Mouse (Mus musculus) limb, embryonic 12.5 days (tissue): Measurements from ENCODE around the gene Pcdh15. TPM values are rescaled to one million over a fixed set of nuclear protein-coding genes. Genes with fewer than 3 reads are reported as not detected.

Source experiments
- ATAC-seq: fragments of 200-750 bp; cut with Nextera tagmentation; 2 replicates; pipeline ENCODE4 v1.8.0; 2017; ENCODE audit warnings: low read depth, moderate TSS enrichment; ENCODE audit not compliant: insufficient number of reproducible peaks, insufficient read depth, low FRiP score, low TSS enrichment
- H3K27ac ChIP-seq: fragments of 300-500 bp; sonication (generic); 2 replicates; pipeline ENCODE4 v1.5.1; 2016; ENCODE audit warnings: mild to moderate bottlenecking, moderate library complexity
- H3K27me3 ChIP-seq: fragments of 300-500 bp; sonication (generic); 2 replicates; pipeline ENCODE4 v1.6.1; 2016; ENCODE audit warnings: mild to moderate bottlenecking, moderate library complexity
- H3K36me3 ChIP-seq: fragments of 300-500 bp; sonication (generic); 2 replicates; pipeline ENCODE4 v1.6.1; 2016; ENCODE audit warnings: mild to moderate bottlenecking, moderate library complexity
- H3K4me1 ChIP-seq: fragments of 300-500 bp; sonication (generic); replicated peaks from 2 replicates; pipeline ENCODE4 v1.6.1; 2016
- H3K4me2 ChIP-seq: fragments of 300-500 bp; sonication (generic); 2 replicates; pipeline ENCODE4 v1.6.1; 2016; ENCODE audit warnings: mild to moderate bottlenecking, moderate library complexity
- H3K4me3 ChIP-seq: fragments of 300-500 bp; sonication (generic); replicated peaks from 2 replicates; pipeline ENCODE4 v1.5.1; 2016; ENCODE audit warnings: mild to moderate bottlenecking
- H3K9ac ChIP-seq: fragments of 300-500 bp; sonication (generic); replicated peaks from 2 replicates; pipeline ENCODE4 v1.6.1; 2016; ENCODE audit warnings: mild to moderate bottlenecking, moderate library complexity
- H3K9me3 ChIP-seq: fragments of 300-500 bp; sonication (generic); 2 replicates; pipeline ENCODE4 v1.6.1; 2016; ENCODE audit warnings: mild to moderate bottlenecking, moderate library complexity
- WGBS: fragments of 180-500 bp; shearing (Covaris S2); methylation state at CpG from one replicate; pipeline ENCODE4 v1.1.7; 2016; 5-methylcytosine and 5-hydroxymethylcytosine counted together
- polyA plus RNA-seq: library from polyadenylated mRNA; unstranded; fragments of >200 nt; fragmentation: Nextera tagmentation; extraction: Ambion mirVana; gene quantifications from 2 replicates; pipeline ENCODE4 v1.2.1, GENCODE M21; 2016

The Pcdh15 gene
- polyA plus RNA-seq, 1 experiment from 2014 or later: 2.6 TPM

- Histone ChIP-seq H3K27ac (no peak overlapping the region), H3K36me3 (no peaks in the 10 kb centered on the region), H3K4me1 (peaks cover 3% of the 10 kb centered on the region; the same call in 1 of the 2 replicates), H3K4me3 (no peak overlapping the region), H3K27me3 (peaks cover 5% of the 10 kb centered on the region), H3K9ac (no peak overlapping the region), H3K9me3 (no peaks in the 10 kb centered on the region), H3K4me2 (peak overlapping the region; percentile 24; the same call in 1 of the 2 replicates)
- ATAC-seq: no peak
- 41% methylated on average over 22 of the region's 22 CpGs for WGBS
Observed at GRCm38 (mm10) chr10:73821657-73822583, 722.8 kb downstream of the Pcdh15 start.

- no peak for ATAC-seq
- WGBS: 67% methylated on average over 4 of the region's 4 CpGs
- Histone ChIP-seq H3K27me3 (peaks cover 5% of the 10 kb centered on the region), H3K4me2 (no peak overlapping the region), H3K36me3 (no peaks in the 10 kb centered on the region), H3K9me3 (no peaks in the 10 kb centered on the region), H3K27ac (no peak overlapping the region), H3K4me1 (peaks cover 3% of the 10 kb centered on the region; the same call in 1 of the 2 replicates), H3K9ac (no peak overlapping the region), H3K4me3 (no peak overlapping the region)
Observed at GRCm38 (mm10) chr10:73823214-73823613, 724.1 kb downstream of the Pcdh15 start.

- no peaks in the 10 kb centered on the region for H3K36me3 ChIP-seq
- WGBS: 77% methylated on average over 8 of the region's 8 CpGs
- H3K4me2 ChIP-seq: no peak overlapping the region
- no peak overlapping the region for H3K4me3 ChIP-seq
- no peak overlapping the region for H3K9ac ChIP-seq
- peaks cover 3% of the 10 kb centered on the region; the same call in 1 of the 2 replicates for H3K4me1 ChIP-seq
- peaks cover 5% of the 10 kb centered on the region for H3K27me3 ChIP-seq
- no peak overlapping the region for H3K27ac ChIP-seq
- H3K9me3 ChIP-seq: no peaks in the 10 kb centered on the region
- ATAC-seq: no peak
Observed at GRCm38 (mm10) chr10:73826354-73826753, 727.2 kb downstream of the Pcdh15 start.

- H3K9ac ChIP-seq: no peak overlapping the region
- ATAC-seq: no peak
- H3K4me3 ChIP-seq: no peak overlapping the region
- 70% methylated on average over 2 of the region's 2 CpGs for WGBS
- H3K36me3 ChIP-seq: no peaks in the 10 kb centered on the region
- H3K9me3 ChIP-seq: no peaks in the 10 kb centered on the region
- no peaks in the 10 kb centered on the region for H3K4me1 ChIP-seq
- no peak overlapping the region for H3K27ac ChIP-seq
- no peaks in the 10 kb centered on the region for H3K27me3 ChIP-seq
- no peak overlapping the region for H3K4me2 ChIP-seq
Observed at GRCm38 (mm10) chr10:73828781-73829180, 729.6 kb downstream of the Pcdh15 start.

- Histone ChIP-seq H3K4me3 (no peak overlapping the region), H3K4me1 (no peaks in the 10 kb centered on the region), H3K27me3 (no peaks in the 10 kb centered on the region), H3K9me3 (no peaks in the 10 kb centered on the region), H3K27ac (no peak overlapping the region), H3K4me2 (no peak overlapping the region), H3K36me3 (no peaks in the 10 kb centered on the region), H3K9ac (no peak overlapping the region)
- ATAC-seq: no peak
- WGBS: 89% methylated on average over 3 of the region's 3 CpGs
Observed at GRCm38 (mm10) chr10:73844998-73845397, 745.9 kb downstream of the Pcdh15 start.

GRCm38 (mm10) chr10:73862181-73862580 lies 763.0 kb downstream of the Pcdh15 start:
- H3K27ac ChIP-seq: no peak overlapping the region
- H3K27me3 ChIP-seq: no peaks in the 10 kb centered on the region
- no peak overlapping the region for H3K4me3 ChIP-seq
- H3K36me3 ChIP-seq: no peaks in the 10 kb centered on the region
- no peak overlapping the region for H3K4me2 ChIP-seq
- 76% methylated on average over 4 of the region's 4 CpGs for WGBS
- no peaks in the 10 kb centered on the region for H3K4me1 ChIP-seq
- ATAC-seq: no peak
- H3K9me3 ChIP-seq: no peaks in the 10 kb centered on the region
- H3K9ac ChIP-seq: no peak overlapping the region

- WGBS: 74% methylated on average over 5 of the region's 5 CpGs
- H3K9ac ChIP-seq: no peak overlapping the region
- H3K36me3 ChIP-seq: no peaks in the 10 kb centered on the region
- H3K4me3 ChIP-seq: no peak overlapping the region
- no peak for ATAC-seq
- no peak overlapping the region for H3K4me2 ChIP-seq
- no peak overlapping the region for H3K27ac ChIP-seq
- H3K4me1 ChIP-seq: no peaks in the 10 kb centered on the region
- no peaks in the 10 kb centered on the region for H3K27me3 ChIP-seq
- no peaks in the 10 kb centered on the region for H3K9me3 ChIP-seq
Observed at GRCm38 (mm10) chr10:73878055-73878728, 779.0 kb downstream of the Pcdh15 start.

- no peak for ATAC-seq
- Histone ChIP-seq H3K27ac (no peak overlapping the region), H3K4me1 (no peaks in the 10 kb centered on the region), H3K27me3 (no peaks in the 10 kb centered on the region), H3K4me3 (no peak overlapping the region), H3K4me2 (no peak overlapping the region), H3K36me3 (no peaks in the 10 kb centered on the region), H3K9ac (no peak overlapping the region), H3K9me3 (no peaks in the 10 kb centered on the region)
- 64% methylated on average over 4 of the region's 4 CpGs for WGBS
Observed at GRCm38 (mm10) chr10:73878729-73879067, 779.6 kb downstream of the Pcdh15 start.

- WGBS: 22% methylated on average over 4 of the region's 4 CpGs
- Histone ChIP-seq H3K27ac (no peak overlapping the region), H3K4me2 (no peak overlapping the region; the same call in 1 of the 2 replicates), H3K4me3 (no peak overlapping the region), H3K27me3 (no peaks in the 10 kb centered on the region), H3K36me3 (no peaks in the 10 kb centered on the region), H3K4me1 (0 out of 2 replicates have a peak, but pooled peaks cover 6% of the 10 kb centered on the region), H3K9me3 (no peaks in the 10 kb centered on the region), H3K9ac (no peak overlapping the region)
- ATAC-seq: peak; percentile 75; the same call in 1 of the 2 replicates
Observed at GRCm38 (mm10) chr10:73887771-73888170, 788.6 kb downstream of the Pcdh15 start.

- no peaks in the 10 kb centered on the region for H3K27me3 ChIP-seq
- 75% methylated on average over 4 of the region's 4 CpGs for whole genome bisulfite sequencing
- no peak for ATAC-seq
- 0 out of 2 replicates have a peak, but pooled peaks cover 6% of the 10 kb centered on the region for H3K4me1 ChIP-seq
- no peaks in the 10 kb centered on the region for H3K9me3 ChIP-seq
- no peak overlapping the region for H3K9ac ChIP-seq
- H3K4me3 ChIP-seq: no peak overlapping the region
- no peaks in the 10 kb centered on the region for H3K36me3 ChIP-seq
- no peak overlapping the region for H3K27ac ChIP-seq
- no peak overlapping the region for H3K4me2 ChIP-seq
Observed at GRCm38 (mm10) chr10:73892251-73892650, 793.1 kb downstream of the Pcdh15 start.

GRCm38 (mm10) chr10:73896086-73896607 lies 797.0 kb downstream of the Pcdh15 start:
- ATAC-seq: no peak
- H3K4me3 ChIP-seq: no peak overlapping the region
- H3K9ac ChIP-seq: no peak overlapping the region
- H3K4me2 ChIP-seq: no peak overlapping the region
- no peaks in the 10 kb centered on the region for H3K27me3 ChIP-seq
- no peaks in the 10 kb centered on the region for H3K36me3 ChIP-seq
- no peak overlapping the region for H3K27ac ChIP-seq
- H3K4me1 ChIP-seq: no peaks in the 10 kb centered on the region
- no peaks in the 10 kb centered on the region for H3K9me3 ChIP-seq
